Mouse (Mus musculus) embryo, embryonic 11 days (tissue): Measurements from ENCODE around the gene Wap.

Experiments used
- DNase-seq: peaks from one replicate; pipeline ENCODE4 v3.0.0-alpha.2; 2015

Gene Wap

GRCm38 (mm10) chr11:6595339-6595738, 43.1 kb downstream of the Wap start:
- DNase-seq = no peak

GRCm38 (mm10) chr11:6594845-6595244, 43.6 kb downstream of the Wap start:
- no peak for DNase-seq

DNA sequence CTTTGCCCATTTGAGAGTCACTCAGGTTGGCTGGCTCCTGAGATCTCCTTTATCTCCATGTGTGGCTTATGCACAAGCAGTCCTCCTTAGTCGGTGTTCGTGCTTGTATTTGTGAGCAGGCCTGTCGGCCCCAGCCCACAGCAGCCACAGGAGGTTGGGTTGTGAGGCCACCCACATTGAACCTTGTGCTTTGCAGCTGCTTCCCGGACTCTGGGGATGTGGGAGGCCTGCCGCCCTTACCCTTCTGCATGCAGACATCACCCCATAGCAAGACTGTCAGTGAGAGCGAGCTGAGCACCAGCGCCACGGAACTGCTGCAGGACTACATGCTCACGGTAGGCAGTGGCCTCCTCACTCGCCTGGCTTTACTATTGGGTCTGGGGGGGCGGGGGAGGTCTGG, 45.0 kb downstream of the Wap start:
- DNase-seq = no peak

GRCm38 (mm10) chr11:6590933-6591675, 47.3 kb downstream of the Wap start:
- no peak for DNase-seq

DNA sequence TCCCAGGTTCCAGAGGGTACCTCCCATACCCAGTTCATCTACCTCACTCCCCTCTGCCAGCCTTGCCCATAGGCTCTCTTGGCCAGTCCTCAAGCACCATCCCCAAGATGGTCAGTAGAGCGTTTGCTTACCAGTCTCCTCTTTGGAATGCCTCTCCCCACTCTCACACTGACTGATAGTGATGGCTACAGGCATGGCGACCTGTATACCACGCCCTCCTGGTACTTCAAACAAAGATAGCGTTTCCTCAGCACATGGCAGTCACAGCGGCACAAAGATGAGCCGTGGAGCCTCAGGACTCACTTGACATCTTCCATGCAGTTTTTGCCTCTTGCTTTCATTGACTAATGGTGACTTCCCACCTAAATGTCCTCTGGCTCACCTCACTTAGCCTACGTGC, 48.6 kb downstream of the Wap start:
- no peak for DNase-seq

DNA sequence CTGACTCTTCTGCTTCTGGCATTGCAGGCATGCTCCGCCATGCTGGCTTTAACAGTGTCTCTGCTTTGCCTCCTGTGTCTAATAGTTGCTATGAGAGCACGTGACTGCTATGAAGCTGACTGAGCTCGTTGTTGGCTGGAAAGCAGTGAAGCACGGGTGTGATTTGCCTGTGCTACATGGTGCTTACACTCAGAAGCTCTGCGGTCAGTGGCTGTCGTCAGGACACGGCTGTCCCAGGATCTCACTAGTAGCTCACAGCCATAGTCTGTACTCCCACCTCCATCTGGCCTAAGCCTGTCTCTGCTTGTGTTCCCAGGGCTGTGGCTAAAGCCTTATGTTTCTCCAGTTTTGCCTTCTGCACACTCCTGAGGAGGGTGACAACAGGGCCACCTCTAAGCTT, 50.1 kb downstream of the Wap start:
- no peak for DNase-seq

GRCm38 (mm10) chr11:6587249-6587940, 51.0 kb downstream of the Wap start:
- DNase-seq = no peak

GRCm38 (mm10) chr11:6586660-6587059, 51.8 kb downstream of the Wap start:
- DNase-seq = no peak

GRCm38 (mm10) chr11:6585748-6586147, 52.7 kb downstream of the Wap start:
- DNase-seq = no peak
